Mouse (Mus musculus) heart, postnatal 0 days (tissue): Measurements from ENCODE around the gene Tma7.

Experiments
- CTCF ChIP-seq: IDR thresholded peaks from 2 replicates; pipeline ENCODE4 v1.5.1; 2016; ENCODE audit warnings: antibody characterized with exemption, control low read depth, low read depth
- EP300 ChIP-seq: IDR thresholded peaks from 2 replicates; pipeline ENCODE4 v1.6.1; 2016; ENCODE audit warnings: antibody characterized with exemption, low read depth

DNA sequence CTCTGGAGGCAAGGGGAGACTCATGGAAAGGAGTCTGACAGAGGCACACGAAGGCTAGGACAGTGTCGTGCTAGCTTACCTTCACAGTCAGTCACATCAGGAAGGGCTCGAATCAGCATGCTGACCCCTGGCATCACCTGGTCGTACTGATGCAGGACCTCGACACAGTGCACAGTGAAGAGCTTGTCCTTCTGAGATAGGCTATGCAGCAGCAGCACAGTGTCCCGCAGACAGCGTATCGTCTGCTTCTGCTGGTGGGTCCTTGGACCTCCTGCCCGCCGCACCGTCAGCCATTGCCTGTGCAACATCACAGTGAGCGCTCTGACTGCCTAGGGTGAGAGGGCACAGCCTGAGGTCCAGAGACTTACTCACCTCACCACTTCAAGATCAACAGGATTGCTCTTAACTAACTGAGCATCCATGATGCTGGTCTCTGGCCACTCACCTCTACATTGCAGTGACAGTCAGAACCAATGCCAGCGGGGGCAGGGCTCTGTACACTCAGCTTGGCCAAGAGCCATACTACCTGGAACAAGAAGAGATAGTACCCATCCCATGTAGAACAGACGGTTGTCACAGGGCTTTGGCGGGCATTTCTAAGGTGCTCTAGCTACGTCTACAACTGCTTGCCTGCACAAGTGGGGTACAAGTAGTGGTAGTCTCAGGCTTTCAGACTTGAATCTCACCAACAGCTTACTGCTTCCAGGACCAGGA lies 22.0 kb downstream of the Tma7 start:
- TF ChIP-seq EP300 (no peak), CTCF (no peak)
